Mouse (Mus musculus) heart, adult 2 months (tissue): ENCODE data around the gene Ctsa. TPM values are rescaled to one million over a fixed set of nuclear protein-coding genes. Genes with fewer than 3 reads are reported as not detected.
A peak's percentile ranks its signal among the peaks of the same experiment; 100 is the strongest.

ENCODE experiments used
- DNase-seq, 2 experiments: peaks; one replicate each; pipeline ENCODE4 v3.0.0; 2021
- H3K27ac ChIP-seq: fragments of 200-600 bp; 2 replicates; pipeline ENCODE4 v1.8.1; 2022
- H3K27me3 ChIP-seq: fragments of 200-500 bp; 2 replicates; pipeline ENCODE4 v1.6.1; 2012; ENCODE audit warnings: mild to moderate bottlenecking, low read length, inconsistent platforms, mixed read lengths; ENCODE audit not compliant: control insufficient read depth, insufficient read depth
- H3K36me3 ChIP-seq: fragments of 200-500 bp; 2 replicates; pipeline ENCODE4 v1.6.1; 2012; ENCODE audit warnings: low read length, inconsistent platforms; ENCODE audit not compliant: control insufficient read depth, insufficient read depth
- H3K4me1 ChIP-seq: fragments of 200-500 bp; 2 replicates; pipeline ENCODE4 v1.6.1; 2011; ENCODE audit warnings: low read length; ENCODE audit not compliant: control insufficient read depth, insufficient read depth
- H3K4me3 ChIP-seq: fragments of 200-600 bp; 2 replicates; pipeline ENCODE4 v1.8.1; 2022
- H3K79me2 ChIP-seq: fragments of 200-500 bp; replicated peaks from 2 replicates; pipeline ENCODE4 v1.6.1; 2012; ENCODE audit warnings: mild to moderate bottlenecking, inconsistent platforms, low read length, moderate library complexity, mixed read lengths; ENCODE audit not compliant: control insufficient read depth, insufficient read depth
- H3K9ac ChIP-seq: fragments of 200-500 bp; 2 replicates; pipeline ENCODE4 v1.6.1; 2012; ENCODE audit warnings: low read depth, mild to moderate bottlenecking, control low read depth, inconsistent platforms, low read length, mixed read lengths
- CTCF ChIP-seq: fragments of 200-600 bp; IDR thresholded peaks from 2 replicates; pipeline ENCODE4 v1.8.1; 2022; ENCODE audit warnings: antibody characterized with exemption, mild to moderate bottlenecking, moderate library complexity
- EP300 ChIP-seq: fragments of 200-500 bp; IDR thresholded peaks from 2 replicates; pipeline ENCODE4 v1.6.1; 2011; ENCODE audit warnings: low read depth, low read length, control low read depth; ENCODE audit not compliant: insufficient read depth
- POLR2A ChIP-seq: fragments of 200-500 bp; IDR thresholded peaks from 2 replicates; pipeline ENCODE4 v1.6.1; 2011; ENCODE audit warnings: mild to moderate bottlenecking, low read depth, low read length, control low read depth; ENCODE audit not compliant: insufficient read depth
- WGBS: fragments of 180-500 bp; shearing (Covaris S2); methylation state at CpG from one replicate; pipeline ENCODE4 v1.1.7; 2018; 5-methylcytosine and 5-hydroxymethylcytosine counted together
- intact Hi-C: fragments of 180-260 bp; cut with DNase I; formaldehyde crosslinking; loops from one replicate; pipeline ENCODE4 v1.15.1; 2025
- polyA plus RNA-seq: library from polyadenylated mRNA; depleted of rRNA; stranded (reverse); fragments of >200 nt; gene quantifications from 2 replicates; pipeline ENCODE4 v1.2.3, GENCODE M21; 2012
- total RNA-seq, 2 experiments: library from RNA; stranded (reverse); gene quantifications; 2 replicates each; pipeline ENCODE4 v1.2.3; 2021

The Ctsa gene
- total and polyA plus RNA-seq, 3 experiments: 94.3 to 200 (median 99.8) TPM

- no peak for DNase-seq
- no peak within 1 kb of the TSS for H3K27ac ChIP-seq
- no peaks in the 10 kb centered on the region for H3K79me2 ChIP-seq
- H3K4me1 ChIP-seq: peaks cover 1% of the 10 kb centered on the region; the same call in 1 of the 2 replicates
- no peaks in the 10 kb centered on the region for H3K36me3 ChIP-seq
- TF ChIP-seq CTCF (no peak), POLR2A (no peak), EP300 (no peak)
- H3K27me3 ChIP-seq: no peaks in the 10 kb centered on the region
- intact Hi-C loops: no loop called here
- H3K9ac ChIP-seq: no peak within 1 kb of the TSS
- WGBS: 87% methylated on average over 6 of the region's 6 CpGs
- no peak within 1 kb of the TSS for H3K4me3 ChIP-seq
Observed at GRCm38 (mm10) chr2:164828437-164828836, 4.2 kb upstream of the Ctsa start, which contains the start of gene Spata25. Spata25 (minus strand) TSS chr2:164828537.

- H3K4me3 ChIP-seq: no peak overlapping the region
- H3K79me2 ChIP-seq: no peaks in the 10 kb centered on the region
- H3K4me1 ChIP-seq: 0 out of 2 replicates have a peak, but pooled peaks cover 1% of the 10 kb centered on the region
- TF ChIP-seq POLR2A (no peak), EP300 (no peak), CTCF (no peak)
- no peaks in the 10 kb centered on the region for H3K27me3 ChIP-seq
- no peak for DNase-seq
- WGBS: 95% methylated on average over 1 of the region's 1 CpGs
- H3K27ac ChIP-seq: no peak overlapping the region
- H3K9ac ChIP-seq: no peak overlapping the region
- H3K36me3 ChIP-seq: no peaks in the 10 kb centered on the region
- intact Hi-C loops: no loop called here
Observed at GRCm38 (mm10) chr2:164829090-164829489, 3.6 kb upstream of the Ctsa start.

GRCm38 (mm10) chr2:164831029-164831428 is 1.6 kb upstream of the Ctsa start:
- no peaks in the 10 kb centered on the region for H3K27me3 ChIP-seq
- intact Hi-C loops: loop anchor here (10.0 kb wide), 1 partner anchor 204 kb away; the partner anchor contains the start of gene Ncoa5
- no peak overlapping the region for H3K4me3 ChIP-seq
- H3K4me1 ChIP-seq: peaks cover 7% of the 10 kb centered on the region
- H3K27ac ChIP-seq: no peak overlapping the region
- no peak for DNase-seq
- no peaks in the 10 kb centered on the region for H3K36me3 ChIP-seq
- 87% methylated on average over 10 of the region's 10 CpGs for WGBS
- H3K79me2 ChIP-seq: no peaks in the 10 kb centered on the region
- H3K9ac ChIP-seq: no peak overlapping the region
- TF ChIP-seq POLR2A (no peak), EP300 (no peak), CTCF (no peak)

- no peaks in the 10 kb centered on the region for H3K79me2 ChIP-seq
- H3K27ac ChIP-seq: peak overlapping the region; percentile 99
- intact Hi-C loops: loop anchor here (2.0 to 10.0 kb wide), 2 partner anchors 49 to 203 kb away; partner anchors contain the start of gene Ncoa5
- no peak for DNase-seq
- peak overlapping the region; percentile 92 for H3K4me3 ChIP-seq
- H3K9ac ChIP-seq: peak overlapping the region; percentile 48
- no peak for TF ChIP-seq CTCF
- no peak for TF ChIP-seq EP300
- no peak for TF ChIP-seq POLR2A
- no peaks in the 10 kb centered on the region for H3K36me3 ChIP-seq
- WGBS: 53% methylated on average over 16 of the region's 16 CpGs
- no peaks in the 10 kb centered on the region for H3K27me3 ChIP-seq
- peaks cover 7% of the 10 kb centered on the region for H3K4me1 ChIP-seq
Observed at GRCm38 (mm10) chr2:164832032-164832747, 483 bp upstream of the Ctsa start.

DNA sequence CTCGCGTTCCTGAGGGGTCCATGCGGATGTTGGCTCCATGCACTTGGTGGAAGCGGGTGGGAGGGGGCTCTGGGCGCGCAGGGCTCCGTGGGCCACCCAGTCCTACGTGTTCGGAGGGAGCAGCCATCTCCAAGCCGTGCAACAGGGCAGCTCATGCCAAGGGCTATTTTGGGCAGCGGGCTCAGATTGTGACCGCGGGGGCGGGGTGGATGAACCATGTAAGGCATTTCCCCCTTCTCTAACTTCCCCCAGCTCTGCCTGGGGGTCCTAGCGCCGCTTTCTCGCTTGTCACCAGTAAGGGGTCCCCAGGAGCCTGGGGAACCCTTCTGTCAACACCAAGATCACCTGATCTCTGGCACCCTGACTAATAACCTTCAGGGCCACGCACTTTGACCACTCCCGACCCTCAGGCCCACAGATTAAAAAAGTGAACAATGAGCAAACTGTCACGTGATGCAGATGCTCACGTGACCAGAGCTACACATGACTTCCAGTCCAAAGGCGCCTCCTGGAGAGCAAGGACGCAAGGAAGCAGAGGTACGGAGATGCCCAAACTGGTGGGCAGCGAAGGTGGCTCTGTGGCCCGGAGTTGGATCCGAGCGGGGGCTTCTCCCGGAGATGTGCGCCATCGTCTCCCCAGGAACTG is 764 bp downstream of the Ctsa start, which contains the start of gene Neurl2:
Gene Neurl2, minus strand, starts transcription at position 143 of the 646 bp plus-strand sequence.
- WGBS: under 1% methylated on average over 31 of the region's 31 CpGs
- H3K27ac ChIP-seq: peak within 1 kb of the TSS; percentile 99
- peak within 1 kb of the TSS; percentile 92 for H3K4me3 ChIP-seq
- DNase-seq: peak; percentile 92 to 94
- H3K79me2 ChIP-seq: no peaks in the 10 kb centered on the region
- no peaks in the 10 kb centered on the region for H3K36me3 ChIP-seq
- H3K4me1 ChIP-seq: peaks cover 7% of the 10 kb centered on the region
- TF ChIP-seq CTCF: peak; percentile 32; the same call in 1 of the 2 replicates
- peak; percentile 77; the same call in 1 of the 2 replicates for TF ChIP-seq EP300
- TF ChIP-seq POLR2A: peak; percentile 90
- intact Hi-C loops: loop anchor here (1.0 to 10.0 kb wide), 3 partner anchors 47 to 201 kb away; partner anchors contain the start of genes Ncoa5 and Zfp335
- H3K27me3 ChIP-seq: no peaks in the 10 kb centered on the region
- peak within 1 kb of the TSS; percentile 81 for H3K9ac ChIP-seq
